Mouse (Mus musculus): ENCODE data around the gene Gdap1l1.
"Not testable (repeated sequence)": the region's sequence is repeated elsewhere in the genome, so short reads cannot be mapped to it uniquely, and the experiment has no call there.

Gdap1l1 gene

GRCm38 (mm10) chr2:163428346-163429011 is 9.8 kb upstream of the Gdap1l1 start:
- peak in 1 of 2 experiments; percentile 49 for DNase-seq

GRCm38 (mm10) chr2:163431289-163431688 is 7.0 kb upstream of the Gdap1l1 start:
- peak in 1 of 2 experiments; percentile 16 for DNase-seq

GRCm38 (mm10) chr2:163433971-163434370 is 4.3 kb upstream of the Gdap1l1 start:
- DNase-seq, result no peak

- no peak for DNase-seq
Measured at GRCm38 (mm10) chr2:163437800-163438199, 476 bp upstream of the Gdap1l1 start.

- peak in 1 of 2 experiments; percentile 21 for DNase-seq
Measured at GRCm38 (mm10) chr2:163438619-163439451, 559 bp downstream of the Gdap1l1 start.

- DNase-seq, result no peak
Measured at GRCm38 (mm10) chr2:163439488-163439887, 1.2 kb downstream of the Gdap1l1 start.

GRCm38 (mm10) chr2:163443543-163443942 is 5.3 kb downstream of the Gdap1l1 start:
- DNase-seq, result no peak

- no peak for DNase-seq
Measured at GRCm38 (mm10) chr2:163444017-163444416, 5.7 kb downstream of the Gdap1l1 start.

- DNase-seq, result no peak
Measured at GRCm38 (mm10) chr2:163447375-163447774, 9.1 kb downstream of the Gdap1l1 start.

GRCm38 (mm10) chr2:163449276-163449675 is 11.0 kb downstream of the Gdap1l1 start:
- no peak for DNase-seq

GRCm38 (mm10) chr2:163450668-163451295 is 12.5 kb downstream of the Gdap1l1 start:
- no peak for DNase-seq

- DNase-seq, result no peak
Measured at GRCm38 (mm10) chr2:163452738-163453137, 14.5 kb downstream of the Gdap1l1 start.

GRCm38 (mm10) chr2:163453378-163453777 is 15.1 kb downstream of the Gdap1l1 start:
- DNase-seq, result no peak

- DNase-seq, result no peak
Measured at GRCm38 (mm10) chr2:163458539-163459265, 20.4 kb downstream of the Gdap1l1 start.

GRCm38 (mm10) chr2:163459380-163459779 is 21.1 kb downstream of the Gdap1l1 start:
- DNase-seq, result no peak

GRCm38 (mm10) chr2:163460622-163461021 is 22.3 kb downstream of the Gdap1l1 start:
- no peak for DNase-seq

GRCm38 (mm10) chr2:163461307-163461706 is 23.0 kb downstream of the Gdap1l1 start:
- DNase-seq, result not testable (repeated sequence)

- no peak for DNase-seq
Measured at GRCm38 (mm10) chr2:163462386-163462785, 24.1 kb downstream of the Gdap1l1 start.

- no peak for DNase-seq
Measured at GRCm38 (mm10) chr2:163462801-163463200, 24.5 kb downstream of the Gdap1l1 start.

GRCm38 (mm10) chr2:163463251-163463769 is 25.0 kb downstream of the Gdap1l1 start:
- no peak for DNase-seq

GRCm38 (mm10) chr2:163463998-163464397 is 25.7 kb downstream of the Gdap1l1 start:
- DNase-seq, result no peak

GRCm38 (mm10) chr2:163464562-163464961 is 26.3 kb downstream of the Gdap1l1 start:
- DNase-seq, result peak in 1 of 2 experiments; percentile 24

- peak; percentile 71 to 82 for DNase-seq
Measured at GRCm38 (mm10) chr2:163466771-163467170, 28.5 kb downstream of the Gdap1l1 start.
